Mouse (Mus musculus): Measurements from ENCODE around the gene Col8a2.

- no peak for TF ChIP-seq CTCF (IDR thresholded peaks at IDR 0.05; ENCODE audit: borderline replicate concordance, insufficient read depth, low read length)
- TF ChIP-seq POLR2A (IDR thresholded peaks at IDR 0.05; ENCODE audit: low read depth, low read length): no peak
Observed at GRCm38 (mm10) chr4:126321854-126322511, 35.4 kb downstream of the Col8a2 start.

All from embryonic fibroblast, embryonic 13.5 days (primary cell).